Mouse (Mus musculus) small intestine, adult 2 months (tissue): Measurements from ENCODE around the gene 4933417A18Rik. TPM values are rescaled to one million over a fixed set of nuclear protein-coding genes. Genes with fewer than 3 reads are reported as not detected.
A peak's percentile ranks its signal among the peaks of the same experiment; 100 is the strongest.

ENCODE experiments used
- H3K27ac ChIP-seq: fragments of 200-500 bp; 2 replicates; pipeline ENCODE4 v1.5.1; 2012; ENCODE audit warnings: low read depth, low read length, control low read depth, inconsistent platforms; ENCODE audit not compliant: insufficient read depth
- H3K27me3 ChIP-seq: fragments of 200-500 bp; 2 replicates; pipeline ENCODE4 v1.6.1; 2012; ENCODE audit warnings: mild to moderate bottlenecking, moderate library complexity, low read length, inconsistent platforms; ENCODE audit not compliant: control insufficient read depth, insufficient read depth
- H3K36me3 ChIP-seq: fragments of 200-500 bp; 2 replicates; pipeline ENCODE4 v1.6.1; 2012; ENCODE audit warnings: mild to moderate bottlenecking, low read length, control low read depth, inconsistent platforms; ENCODE audit not compliant: control insufficient read depth, insufficient read depth
- H3K4me1 ChIP-seq: fragments of 200-500 bp; 2 replicates; pipeline ENCODE4 v1.6.1; 2012; ENCODE audit warnings: low read length, inconsistent platforms, mixed read lengths; ENCODE audit not compliant: control insufficient read depth, insufficient read depth, insufficient read length
- H3K4me3 ChIP-seq: fragments of 200-500 bp; 2 replicates; pipeline ENCODE4 v1.5.1; 2012; ENCODE audit warnings: low read depth, mild to moderate bottlenecking, control low read depth, inconsistent platforms, low read length, moderate library complexity
- CTCF ChIP-seq: fragments of 200-500 bp; IDR thresholded peaks from 2 replicates; pipeline ENCODE4 v1.5.1; 2012; ENCODE audit warnings: low read depth, mild to moderate bottlenecking, control low read depth, inconsistent platforms, low read length, moderate library complexity, mixed read lengths; ENCODE audit not compliant: insufficient replicate concordance, insufficient read length; ENCODE audit errors: extremely low read depth
- POLR2A ChIP-seq: fragments of 200-500 bp; IDR thresholded peaks from 2 replicates; pipeline ENCODE4 v1.6.1; 2012; ENCODE audit warnings: low read depth, mild to moderate bottlenecking, control low read depth, inconsistent platforms, low read length, moderate library complexity
- WGBS: fragments of 180-500 bp; shearing (Covaris S2); methylation state at CpG from one replicate; pipeline ENCODE4 v1.1.7; 2018; 5-methylcytosine and 5-hydroxymethylcytosine counted together
- polyA plus RNA-seq: library from polyadenylated mRNA; depleted of rRNA; stranded (reverse); fragments of >200 nt; gene quantifications from 2 replicates; pipeline ENCODE4 v1.2.3, GENCODE M21; 2012; rRNA removed

The 4933417A18Rik gene
- polyA plus RNA-seq, 1 experiment, result not detected

DNA sequence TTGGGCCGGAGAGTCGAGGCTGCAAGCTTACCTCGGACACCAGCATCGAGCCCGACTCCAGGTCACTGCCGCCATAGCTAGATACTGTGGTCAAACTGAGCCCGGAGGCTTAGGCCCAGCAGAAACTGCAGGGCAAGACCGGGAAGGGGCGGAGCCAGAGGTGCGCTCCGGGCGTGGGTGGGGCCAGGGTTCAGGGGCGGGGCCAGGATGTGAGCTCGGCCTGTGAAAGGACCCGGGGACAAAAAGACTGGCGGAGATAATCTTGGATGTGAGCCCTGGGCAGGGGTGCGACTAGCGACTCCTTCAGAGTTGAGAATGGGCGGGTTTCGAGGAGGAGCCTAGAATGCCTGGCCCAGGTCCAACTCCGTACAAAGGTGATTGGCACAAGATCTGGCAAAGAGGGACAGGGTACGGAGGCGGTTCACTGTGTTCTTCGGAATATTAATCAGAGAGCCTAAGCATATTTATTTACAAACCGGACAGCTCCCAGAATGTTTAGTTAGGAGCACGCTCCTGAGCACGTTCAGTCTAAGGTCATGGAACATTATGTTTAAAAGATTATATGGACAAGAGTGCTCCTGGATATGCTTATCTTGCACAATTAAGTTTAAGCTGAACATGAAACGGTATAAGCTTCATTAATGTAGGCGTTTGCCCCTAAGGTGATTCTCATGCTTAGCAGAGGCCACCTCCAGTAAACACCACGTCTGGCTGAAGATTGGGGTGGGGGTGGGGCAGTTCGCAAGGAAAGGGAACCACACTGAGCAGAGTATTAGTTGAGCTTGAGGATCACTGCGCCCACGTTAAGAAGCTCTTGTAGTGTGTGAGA, 70.0 kb downstream of the 4933417A18Rik start:
- peaks cover 14% of the 10 kb centered on the region; the same call in 1 of the 2 replicates for H3K4me1 ChIP-seq
- peak overlapping the region; percentile 90 for H3K4me3 ChIP-seq
- peak overlapping the region; percentile 90 for H3K27ac ChIP-seq
- WGBS, result under 1% methylated on average over 33 of the region's 33 CpGs
- peaks cover 9% of the 10 kb centered on the region for H3K36me3 ChIP-seq
- no peaks in the 10 kb centered on the region for H3K27me3 ChIP-seq
- TF ChIP-seq CTCF, result no peak
- peak; percentile 75 for TF ChIP-seq POLR2A

DNA sequence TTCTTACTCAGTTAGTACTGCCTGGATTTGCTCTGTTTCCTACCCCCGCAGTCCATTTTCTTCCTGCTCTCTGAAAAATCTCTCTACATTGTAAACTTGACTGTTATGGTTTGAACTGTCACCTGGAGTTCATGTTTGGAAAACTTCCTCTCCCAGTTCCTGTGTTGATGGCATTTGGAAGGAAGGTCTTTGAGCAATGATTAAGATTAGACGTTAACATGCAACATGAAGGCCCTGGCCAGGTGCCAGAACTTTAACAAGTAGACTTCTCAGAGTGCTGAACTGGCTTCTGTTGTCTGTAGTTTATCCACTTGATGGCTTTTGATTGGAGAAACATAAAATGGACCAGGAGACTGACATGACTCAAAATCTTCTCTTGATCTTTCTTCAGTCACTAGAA, 71.7 kb downstream of the 4933417A18Rik start:
- Histone ChIP-seq H3K36me3 (no peaks in the 10 kb centered on the region), H3K4me3 (no peak overlapping the region), H3K27ac (no peak overlapping the region), H3K4me1 (peaks cover 14% of the 10 kb centered on the region; the same call in 1 of the 2 replicates), H3K27me3 (no peaks in the 10 kb centered on the region)
- TF ChIP-seq POLR2A (no peak), CTCF (no peak)
- WGBS, result 19% methylated on average over 2 of the region's 2 CpGs

Other genes with a start within 250 kb of the 4933417A18Rik start
- not detected in 2 replicates for gene Fam50b, start 189.6 kb upstream of the 4933417A18Rik start, polyA plus RNA-seq
- gene Prpf4b, start 49.1 kb upstream of the 4933417A18Rik start, polyA plus RNA-seq, result 1.6 and 3.3 TPM in 2 replicates
- not detected in 2 replicates for gene Fam217a, start 99 bp upstream of the 4933417A18Rik start, polyA plus RNA-seq
- gene Eci3, start 39.4 kb downstream of the 4933417A18Rik start, polyA plus RNA-seq, result 1.8 and 4.9 TPM in 2 replicates
- gene Eci2, start 102.7 kb downstream of the 4933417A18Rik start, polyA plus RNA-seq, result 8.6 and 14.9 TPM in 2 replicates